Mouse (Mus musculus): ENCODE measurements around the gene Cgref1.

Cgref1 gene

DNA sequence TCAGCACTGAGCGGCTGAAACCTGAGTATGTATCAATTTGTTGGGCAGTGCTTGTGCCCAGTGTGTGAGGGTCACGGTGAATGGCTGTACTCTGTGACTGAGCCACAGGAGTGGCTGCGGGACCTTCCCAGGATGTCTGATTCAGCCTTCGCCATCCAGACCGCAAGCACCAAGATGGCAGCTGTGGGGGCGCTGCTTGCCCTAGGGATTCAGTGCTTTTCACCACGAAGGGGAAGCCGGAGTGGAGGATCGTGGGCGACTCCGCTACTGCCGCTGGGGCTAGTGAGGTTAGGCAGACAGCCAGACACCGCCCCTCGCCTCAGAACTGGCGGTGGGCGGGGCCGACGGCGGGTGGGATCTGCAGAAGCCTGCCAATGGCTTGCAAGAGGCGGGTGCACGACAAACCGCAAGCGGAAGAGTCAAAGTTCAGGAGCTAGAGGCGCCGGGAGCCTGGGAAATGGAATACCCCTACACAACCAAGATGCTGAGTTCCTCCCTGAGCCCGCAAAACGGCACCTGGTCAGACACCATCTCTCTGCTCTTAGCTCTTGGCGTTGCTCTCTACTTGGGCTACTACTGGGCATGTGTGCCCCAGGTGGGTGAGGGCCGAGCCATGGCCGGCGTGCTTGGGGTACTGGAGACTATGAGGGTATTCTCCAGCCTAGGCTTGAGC is 4.4 kb upstream of the Cgref1 start:
- DNase-seq: peak; percentile 95

GRCm38 (mm10) chr5:30948620-30949019 is 3.2 kb upstream of the Cgref1 start:
- no peak for DNase-seq

DNA sequence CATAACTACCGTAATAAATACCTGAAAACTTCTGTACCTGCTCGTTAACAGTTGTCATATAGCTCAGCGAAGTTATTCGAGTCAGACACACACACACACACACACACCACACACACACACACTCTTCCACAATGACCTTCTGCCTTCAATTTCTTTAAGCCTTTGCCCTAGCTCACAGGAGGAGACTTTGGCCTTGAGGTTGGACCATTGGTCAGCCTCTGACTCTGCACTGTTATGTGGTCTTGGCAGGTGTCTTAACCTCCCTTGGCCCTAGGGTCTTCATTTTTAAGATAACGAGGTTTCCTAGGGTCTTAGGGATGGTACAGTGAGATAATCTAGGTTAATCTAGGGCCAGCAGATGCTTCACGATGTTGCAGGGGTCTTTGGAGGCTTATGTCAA is 1.0 kb downstream of the Cgref1 start:
- DNase-seq: no peak

GRCm38 (mm10) chr5:30943004-30943403 is 2.4 kb downstream of the Cgref1 start:
- peak; percentile 43 for DNase-seq

DNA sequence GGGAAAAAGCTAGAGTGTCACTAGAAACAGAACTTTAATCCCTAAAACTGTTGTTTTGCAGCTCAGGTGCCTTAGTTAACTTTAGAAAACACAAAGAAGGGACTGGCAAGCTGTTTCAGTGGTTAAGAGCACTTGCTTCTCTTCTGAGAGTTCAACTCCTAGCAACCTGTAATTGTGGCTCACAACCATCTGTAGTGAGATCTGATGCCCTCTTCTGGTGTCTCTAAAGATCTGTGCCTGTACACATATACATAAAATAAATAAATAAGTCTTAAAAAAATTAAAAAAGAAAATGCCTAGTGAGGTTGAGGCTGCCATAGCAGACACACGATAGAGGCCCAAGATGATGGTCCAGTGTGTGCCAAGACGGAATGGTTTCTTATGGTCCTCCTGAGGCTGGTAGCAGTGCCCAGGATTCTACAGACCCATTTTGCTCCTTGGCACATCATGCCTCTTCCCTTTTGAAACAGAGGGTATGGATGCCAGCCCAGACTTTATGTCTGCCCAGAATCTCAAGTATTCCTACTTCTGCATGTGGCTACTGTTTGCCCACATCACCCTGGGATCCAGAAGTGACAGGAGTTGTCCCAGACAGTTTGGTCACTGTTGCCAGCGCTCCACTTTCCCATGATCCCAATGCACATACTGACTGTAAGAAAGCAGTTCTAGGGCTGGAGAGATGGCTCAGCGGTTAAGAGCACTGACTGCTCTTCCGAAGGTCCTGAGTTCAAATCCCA is 10.5 kb downstream of the Cgref1 start:
- DNase-seq: no peak

DNA sequence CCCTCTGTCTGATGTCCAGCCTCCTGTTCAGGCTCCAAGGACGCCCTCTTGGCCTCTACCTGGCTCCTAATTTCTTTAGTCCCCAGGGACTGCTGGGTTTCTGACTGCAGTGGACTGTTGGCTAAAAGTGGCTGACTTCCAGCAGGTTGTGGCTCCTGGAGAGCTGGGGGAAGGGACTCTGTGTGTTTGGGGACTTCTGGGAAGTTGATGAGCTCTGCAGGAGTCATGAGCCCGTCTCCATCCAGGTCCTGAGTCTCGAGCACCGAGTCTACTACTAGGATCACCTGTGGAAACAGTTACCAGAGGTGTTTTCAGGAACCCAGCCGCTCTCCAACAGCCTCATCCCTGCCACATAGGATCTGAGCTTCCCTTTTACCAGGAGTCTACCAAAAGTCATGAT is 11.7 kb downstream of the Cgref1 start:
- no peak for DNase-seq

- no peak for DNase-seq
Observed at GRCm38 (mm10) chr5:30931378-30931777, 14.0 kb downstream of the Cgref1 start.

- no peak for DNase-seq
Observed at GRCm38 (mm10) chr5:30930846-30931245, 14.5 kb downstream of the Cgref1 start.

GRCm38 (mm10) chr5:30930121-30930520 is 15.3 kb downstream of the Cgref1 start:
- peak; percentile 62 for DNase-seq

DNA sequence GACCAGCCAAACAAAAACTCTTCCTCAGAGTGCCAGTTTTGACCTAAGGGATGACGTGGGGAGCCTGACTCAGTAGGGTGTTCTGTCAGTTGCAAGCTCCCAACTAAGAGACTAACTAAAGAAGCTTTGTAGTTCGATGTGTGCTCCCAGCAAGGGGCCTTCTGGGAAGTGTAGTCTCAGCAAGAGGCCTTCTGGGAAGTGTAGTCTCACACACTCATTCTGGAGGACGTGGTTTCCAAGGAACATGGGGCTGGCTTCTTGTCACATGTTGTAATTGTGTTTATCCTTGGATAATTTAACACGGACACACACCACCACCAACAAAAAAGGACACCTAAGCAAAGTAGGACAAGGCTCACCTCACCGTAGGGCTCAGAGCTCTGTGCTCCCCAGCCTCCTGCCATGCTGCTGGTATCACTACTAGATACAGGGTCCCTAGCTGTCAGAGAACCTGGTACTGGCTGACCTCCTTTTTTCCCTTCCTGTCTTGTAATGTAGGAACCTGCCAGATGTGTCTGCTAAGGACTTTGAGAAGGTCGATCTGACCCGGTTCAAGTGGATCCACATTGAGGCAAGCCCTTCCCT is 17.4 kb downstream of the Cgref1 start:
- DNase-seq: no peak

GRCm38 (mm10) chr5:30926073-30926472 is 19.3 kb downstream of the Cgref1 start:
- DNase-seq: no peak

- no peak for DNase-seq
Observed at GRCm38 (mm10) chr5:30925217-30925616, 20.2 kb downstream of the Cgref1 start.

DNA sequence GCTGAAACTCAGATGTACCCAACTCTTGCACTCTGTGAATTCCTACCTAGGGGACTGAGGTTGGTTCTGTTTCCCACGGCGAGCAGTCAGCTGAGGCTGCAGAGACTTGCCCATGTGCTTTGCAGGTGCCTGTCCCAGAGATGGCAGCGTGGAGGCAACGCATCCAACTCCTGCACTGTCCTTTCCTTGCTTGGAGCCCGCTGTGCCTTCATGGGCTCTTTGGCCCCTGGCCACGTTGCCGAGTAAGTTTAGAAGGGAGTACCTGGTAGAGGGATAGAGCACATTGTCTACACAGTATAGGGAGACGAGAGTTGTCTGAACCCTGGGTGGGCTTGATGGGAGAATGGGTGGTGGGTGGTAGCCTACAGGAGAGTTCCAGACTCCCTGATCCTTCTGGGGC is 20.8 kb downstream of the Cgref1 start:
- no peak for DNase-seq

GRCm38 (mm10) chr5:30923119-30923518 is 22.3 kb downstream of the Cgref1 start:
- DNase-seq: no peak

DNA sequence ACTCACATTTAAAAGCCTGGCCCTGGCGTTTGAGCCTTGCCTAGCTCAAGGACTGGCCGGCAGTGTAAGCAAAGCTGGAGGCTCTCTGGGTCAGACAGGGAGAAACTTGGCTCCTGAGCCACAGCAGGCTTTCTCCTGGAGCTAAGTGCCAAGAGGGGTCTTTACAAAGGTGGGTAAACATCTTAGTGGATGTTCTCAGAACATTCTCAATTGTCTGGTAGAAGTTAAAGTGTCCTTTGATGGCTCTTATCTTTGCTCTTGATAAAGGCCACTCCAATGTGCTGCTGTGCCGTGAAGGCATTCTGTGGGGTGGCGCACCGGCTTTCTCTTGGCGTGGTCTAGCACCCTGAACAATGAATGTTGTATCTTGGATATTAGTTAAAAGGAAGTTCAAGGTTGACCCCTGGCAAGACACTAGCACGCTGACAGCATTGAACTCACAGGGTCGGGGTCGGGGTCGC is 22.8 kb downstream of the Cgref1 start:
- no peak for DNase-seq

DNA sequence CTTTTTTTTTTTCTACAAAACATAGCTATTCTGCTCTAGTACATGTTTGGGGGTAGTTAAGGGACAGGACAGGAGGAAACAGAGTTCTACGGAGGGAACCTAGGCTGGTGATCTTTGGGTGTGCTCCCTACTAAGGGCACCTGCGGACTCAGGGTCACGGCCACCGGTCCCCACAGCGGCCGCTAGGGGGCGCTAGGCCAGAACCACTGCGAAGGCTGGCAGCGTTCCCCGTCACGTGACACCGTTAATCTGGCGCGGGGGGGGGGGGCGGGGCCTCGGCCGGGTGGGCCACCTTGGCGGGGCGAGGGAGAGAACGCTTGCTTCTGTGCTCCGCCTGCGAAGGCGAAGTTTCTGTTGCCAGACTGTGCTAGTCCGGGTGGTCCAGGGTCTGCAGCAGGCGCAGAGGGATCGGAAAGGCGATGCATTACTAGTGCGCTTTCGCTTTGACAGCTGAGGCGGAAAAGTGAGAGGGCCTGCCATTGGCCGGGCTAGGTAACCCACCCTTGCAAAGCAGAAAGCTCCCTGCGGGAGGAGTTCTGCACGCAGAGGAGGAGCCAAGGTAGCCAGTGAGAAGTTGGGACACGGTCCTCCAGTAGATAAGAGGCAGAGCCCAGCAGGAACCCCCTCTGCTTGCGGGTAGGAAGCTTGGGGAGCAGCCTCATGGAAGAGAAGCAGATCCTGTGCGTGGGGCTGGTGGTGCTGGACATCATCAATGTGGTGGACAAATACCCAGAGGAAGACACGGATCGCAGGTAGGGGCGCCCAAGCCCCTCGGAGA is 23.9 kb downstream of the Cgref1 start, which contains the start of gene Khk:
Khk (plus strand) TSS at position 176 of the 778 bp plus-strand sequence.
- DNase-seq: peak; percentile 93

- no peak for DNase-seq
Observed at GRCm38 (mm10) chr5:30920621-30921020, 24.8 kb downstream of the Cgref1 start.

- DNase-seq: no peak
Observed at GRCm38 (mm10) chr5:30919831-30920614, 25.4 kb downstream of the Cgref1 start.

GRCm38 (mm10) chr5:30918691-30919090 is 26.7 kb downstream of the Cgref1 start:
- DNase-seq: no peak

GRCm38 (mm10) chr5:30917891-30918670 is 27.3 kb downstream of the Cgref1 start:
- no peak for DNase-seq

GRCm38 (mm10) chr5:30917348-30917747 is 28.0 kb downstream of the Cgref1 start:
- no peak for DNase-seq

DNA sequence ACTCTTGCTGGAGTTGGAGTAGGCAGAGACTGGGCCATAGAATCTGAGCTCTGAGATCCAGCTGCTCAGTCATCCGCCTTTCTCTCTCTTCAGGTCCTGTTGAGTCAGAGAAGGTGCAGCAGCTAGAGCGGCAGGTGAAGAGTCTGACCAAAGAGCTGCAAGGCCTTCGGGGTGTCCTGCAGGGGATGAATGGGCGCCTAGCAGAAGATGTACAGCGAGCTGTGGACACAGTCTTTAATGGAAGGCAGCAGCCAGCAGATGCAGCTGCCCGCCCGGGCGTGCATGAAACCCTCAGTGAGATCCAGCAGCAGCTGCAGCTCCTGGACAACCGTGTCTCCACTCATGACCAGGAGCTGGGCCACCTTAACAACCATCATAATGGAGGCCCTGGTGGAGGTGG is 28.6 kb downstream of the Cgref1 start:
- no peak for DNase-seq

Data from thymus, postnatal 25 days (tissue).